Mouse (Mus musculus) intestine, embryonic 16.5 days (tissue): Measurements from ENCODE around the gene H2-Oa. TPM values are rescaled to one million over a fixed set of nuclear protein-coding genes. Genes with fewer than 3 reads are reported as not detected.

Source experiments
- ATAC-seq: fragments of 200-750 bp; cut with Nextera tagmentation; 2 replicates; pipeline ENCODE4 v1.8.0; 2017; ENCODE audit warnings: moderate TSS enrichment, moderate library complexity
- H3K27ac ChIP-seq: fragments of 300-500 bp; sonication (generic); 2 replicates; pipeline ENCODE4 v1.5.1; 2014; ENCODE audit warnings: mild to moderate bottlenecking, low read length
- H3K27me3 ChIP-seq: fragments of 300-500 bp; sonication (generic); replicated peaks from 2 replicates; pipeline ENCODE4 v1.6.1; 2014; ENCODE audit warnings: low read length, control low read depth, mixed read lengths; ENCODE audit not compliant: control insufficient read depth, insufficient read depth
- H3K36me3 ChIP-seq: fragments of 300-500 bp; sonication (generic); 2 replicates; pipeline ENCODE4 v1.6.1; 2014; ENCODE audit warnings: low read length, control low read depth; ENCODE audit not compliant: control insufficient read depth, insufficient read depth
- H3K4me1 ChIP-seq: fragments of 300-500 bp; sonication (generic); 2 replicates; pipeline ENCODE4 v1.6.1; 2014; ENCODE audit warnings: low read length, control low read depth, mixed read lengths; ENCODE audit not compliant: control insufficient read depth, insufficient read depth
- H3K4me2 ChIP-seq: fragments of 300-500 bp; sonication (generic); 2 replicates; pipeline ENCODE4 v1.6.1; 2014; ENCODE audit warnings: low read depth, low read length, control low read depth
- H3K4me3 ChIP-seq: fragments of 300-500 bp; sonication (generic); 2 replicates; pipeline ENCODE4 v1.5.1; 2014; ENCODE audit warnings: mild to moderate bottlenecking, low read length
- H3K9ac ChIP-seq: fragments of 300-500 bp; sonication (generic); 2 replicates; pipeline ENCODE4 v1.6.1; 2014; ENCODE audit warnings: low read depth, low read length
- H3K9me3 ChIP-seq: fragments of 300-500 bp; sonication (generic); 2 replicates; pipeline ENCODE4 v1.6.1; 2016; ENCODE audit warnings: low read length, control low read depth; ENCODE audit not compliant: control insufficient read depth
- WGBS: fragments of 180-500 bp; shearing (Covaris S2); extraction: QIAGEN DNeasy Blood & Tissue Kit; methylation state at CpG from one replicate; pipeline ENCODE4 v1.1.7; 2014; 5-methylcytosine and 5-hydroxymethylcytosine counted together
- polyA plus RNA-seq: library from polyadenylated mRNA; unstranded; fragments of >200 nt; fragmentation: Nextera tagmentation; extraction: Ambion mirVana; gene quantifications from 2 replicates; pipeline ENCODE4 v1.2.1, GENCODE M21; 2015

Gene H2-Oa
- polyA plus RNA-seq, 1 experiment from 2014 or later, result 0.95 TPM

- Histone ChIP-seq H3K36me3 (peaks cover 43% of the 10 kb centered on the region), H3K4me1 (peaks cover 22% of the 10 kb centered on the region), H3K4me3 (peak overlapping the region; percentile 89), H3K27ac (peak overlapping the region; percentile 74), H3K9me3 (no peaks in the 10 kb centered on the region), H3K9ac (peak overlapping the region; percentile 96), H3K4me2 (peak overlapping the region; percentile 95), H3K27me3 (no peaks in the 10 kb centered on the region)
- WGBS, result 2% methylated on average over 38 of the region's 38 CpGs
- no peak for ATAC-seq
These were observed 26.7 kb downstream of the H2-Oa start for GRCm38 (mm10) chr17:34118873-34119248.

- Histone ChIP-seq H3K4me3 (peak within 1 kb of the TSS; percentile 89), H3K9me3 (no peaks in the 10 kb centered on the region), H3K27me3 (no peaks in the 10 kb centered on the region), H3K9ac (peak within 1 kb of the TSS; percentile 98), H3K4me2 (peak within 1 kb of the TSS; percentile 95), H3K36me3 (peaks cover 38% of the 10 kb centered on the region), H3K4me1 (peaks cover 26% of the 10 kb centered on the region), H3K27ac (peak within 1 kb of the TSS; percentile 100)
- under 1% methylated on average over 96 of the region's 96 CpGs for WGBS
- peak; percentile 78 for ATAC-seq
These were observed 27.4 kb downstream of the H2-Oa start, which contains the start of gene H2-DMa for GRCm38 (mm10) chr17:34119249-34120179. Gene H2-DMa (plus strand): TSS chr17:34119541.

GRCm38 (mm10) chr17:34120180-34120723 lies 28.1 kb downstream of the H2-Oa start:
- Histone ChIP-seq H3K4me2 (peak overlapping the region; percentile 72), H3K36me3 (peaks cover 31% of the 10 kb centered on the region), H3K27ac (peak overlapping the region; percentile 100), H3K27me3 (no peaks in the 10 kb centered on the region), H3K4me3 (peak overlapping the region; percentile 89), H3K9ac (peak overlapping the region; percentile 98), H3K4me1 (peaks cover 27% of the 10 kb centered on the region), H3K9me3 (no peaks in the 10 kb centered on the region)
- 0% methylated on average over 35 of the region's 42 CpGs for WGBS
- ATAC-seq, result peak; percentile 6

DNA sequence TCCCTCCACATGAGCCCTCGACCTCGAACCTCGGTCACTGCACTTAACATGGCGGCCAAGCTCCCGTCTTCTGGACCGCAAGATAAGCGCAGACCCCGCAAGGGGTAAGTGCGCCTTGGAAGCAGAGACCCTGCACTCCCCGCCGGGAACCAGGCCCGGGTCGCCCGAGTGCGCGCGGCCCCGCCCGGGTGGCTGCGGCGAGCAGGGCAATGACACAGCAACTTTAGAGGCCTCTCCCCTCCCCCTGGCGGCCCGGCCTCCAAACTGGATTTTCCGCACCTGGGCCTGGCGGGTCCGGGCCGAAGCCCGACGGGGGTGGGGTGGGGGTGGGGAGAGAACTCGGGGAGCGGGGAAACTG lies 28.7 kb downstream of the H2-Oa start:
- ATAC-seq, result peak; percentile 22
- peak overlapping the region; percentile 100 for H3K27ac ChIP-seq
- WGBS, result under 1% methylated on average over 27 of the region's 31 CpGs
- peaks cover 25% of the 10 kb centered on the region for H3K4me1 ChIP-seq
- H3K36me3 ChIP-seq, result peaks cover 25% of the 10 kb centered on the region
- peak overlapping the region; percentile 89 for H3K4me3 ChIP-seq
- peak overlapping the region; percentile 72 for H3K4me2 ChIP-seq
- H3K27me3 ChIP-seq, result no peaks in the 10 kb centered on the region
- no peaks in the 10 kb centered on the region for H3K9me3 ChIP-seq
- H3K9ac ChIP-seq, result peak overlapping the region; percentile 98

- peak; percentile 19 for ATAC-seq
- Histone ChIP-seq H3K4me2 (peak overlapping the region; percentile 72), H3K27me3 (no peaks in the 10 kb centered on the region), H3K9ac (peak overlapping the region; percentile 98), H3K4me1 (peaks cover 22% of the 10 kb centered on the region), H3K9me3 (no peaks in the 10 kb centered on the region), H3K36me3 (peaks cover 22% of the 10 kb centered on the region), H3K27ac (peak overlapping the region; percentile 100), H3K4me3 (peak overlapping the region; percentile 89)
- WGBS, result under 1% methylated on average over 33 of the region's 35 CpGs
These were observed 29.2 kb downstream of the H2-Oa start for GRCm38 (mm10) chr17:34121172-34121878.

DNA sequence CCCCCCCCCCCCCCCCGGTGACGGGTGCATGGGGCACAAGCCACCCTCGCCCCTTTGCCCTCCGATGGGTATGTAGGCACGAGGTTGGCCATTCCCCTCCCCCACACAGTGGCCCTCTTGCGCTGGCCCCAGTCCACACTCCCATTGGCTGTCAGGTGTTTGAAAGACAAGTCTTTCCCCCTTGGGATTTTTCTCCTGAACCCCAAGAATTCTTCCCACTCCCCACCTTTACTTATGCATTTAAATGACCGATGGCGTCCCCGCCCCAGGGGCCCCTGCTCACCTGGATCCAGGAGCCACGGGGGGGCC lies 29.7 kb downstream of the H2-Oa start:
- Histone ChIP-seq H3K27me3 (no peaks in the 10 kb centered on the region), H3K4me1 (peaks cover 21% of the 10 kb centered on the region), H3K4me3 (peak overlapping the region; percentile 89), H3K9ac (peak overlapping the region; percentile 98), H3K9me3 (no peaks in the 10 kb centered on the region), H3K36me3 (peaks cover 17% of the 10 kb centered on the region), H3K4me2 (peak overlapping the region; percentile 72), H3K27ac (peak overlapping the region; percentile 100)
- WGBS, result 2% methylated on average over 9 of the region's 10 CpGs
- peak; percentile 6; the same call in 1 of the 2 replicates for ATAC-seq

GRCm38 (mm10) chr17:34122188-34122984 lies 30.2 kb downstream of the H2-Oa start, which contains the start of gene Brd2:
Gene Brd2 (minus strand): TSS chr17:34122634.
- H3K27ac ChIP-seq, result peak within 1 kb of the TSS; percentile 100
- H3K9me3 ChIP-seq, result no peaks in the 10 kb centered on the region
- H3K4me2 ChIP-seq, result peak within 1 kb of the TSS; percentile 72
- no peaks in the 10 kb centered on the region for H3K27me3 ChIP-seq
- WGBS, result under 1% methylated on average over 71 of the region's 75 CpGs
- peak within 1 kb of the TSS; percentile 98 for H3K9ac ChIP-seq
- peaks cover 14% of the 10 kb centered on the region; the same call in 1 of the 2 replicates for H3K36me3 ChIP-seq
- H3K4me1 ChIP-seq, result peaks cover 24% of the 10 kb centered on the region
- peak; percentile 57 for ATAC-seq
- peak within 1 kb of the TSS; percentile 89 for H3K4me3 ChIP-seq

DNA sequence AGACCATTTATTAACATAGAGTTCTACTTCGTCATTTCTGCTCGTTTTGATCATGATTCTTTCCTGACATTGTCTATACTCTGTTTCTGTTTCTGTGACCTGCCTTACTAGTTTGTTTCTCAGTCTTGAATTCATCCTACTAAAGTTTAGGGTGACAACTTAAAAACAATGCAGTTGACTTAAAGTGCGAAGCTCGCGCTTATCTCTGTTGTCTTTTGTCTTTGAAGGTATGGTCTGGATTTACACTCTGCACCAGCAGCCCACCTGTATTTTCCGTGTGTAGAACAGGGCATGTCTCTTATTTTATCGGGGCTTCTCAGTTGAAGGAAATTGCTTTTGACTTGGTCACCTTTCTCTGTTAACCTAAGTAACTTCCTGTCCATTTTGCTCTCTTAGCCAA lies 31.0 kb downstream of the H2-Oa start:
- WGBS, result under 1% methylated on average over 7 of the region's 7 CpGs
- H3K27me3 ChIP-seq, result no peaks in the 10 kb centered on the region
- H3K27ac ChIP-seq, result peak overlapping the region; percentile 100
- no peak for ATAC-seq
- H3K4me3 ChIP-seq, result peak overlapping the region; percentile 89
- H3K4me2 ChIP-seq, result peak overlapping the region; percentile 72
- peaks cover 10% of the 10 kb centered on the region; the same call in 1 of the 2 replicates for H3K36me3 ChIP-seq
- peaks cover 24% of the 10 kb centered on the region for H3K4me1 ChIP-seq
- H3K9me3 ChIP-seq, result no peaks in the 10 kb centered on the region
- peak overlapping the region; percentile 98 for H3K9ac ChIP-seq
